Mouse (Mus musculus) megakaryocyte, embryonic 14.5 days (primary cell): ENCODE results near the gene Ndufb4. TPM values are rescaled to one million over a fixed set of nuclear protein-coding genes. Genes with fewer than 3 reads are reported as not detected.

Experiments used
- H3K27me3 ChIP-seq: replicated peaks from 2 replicates; pipeline ENCODE3; 2012; ENCODE audit warnings: inconsistent platforms
- H3K36me3 ChIP-seq: replicated peaks from 2 replicates; pipeline ENCODE3; 2012; ENCODE audit warnings: low read length, inconsistent platforms, mixed read lengths
- H3K4me1 ChIP-seq: 2 replicates; pipeline ENCODE4 v1.6.1; 2012; ENCODE audit warnings: inconsistent platforms
- H3K4me3 ChIP-seq: replicated peaks from 2 replicates; pipeline ENCODE3; 2012; ENCODE audit warnings: moderate library complexity, mild to moderate bottlenecking, inconsistent platforms
- H3K9me3 ChIP-seq: 2 replicates; pipeline ENCODE4 v1.6.1; 2012; ENCODE audit warnings: inconsistent platforms
- FLI1 ChIP-seq: IDR thresholded peaks from 2 replicates; pipeline ENCODE4 v1.6.1; 2012; ENCODE audit warnings: low read length, inconsistent platforms, mixed read lengths
- GATA1 ChIP-seq: IDR thresholded peaks from 3 replicates; pipeline ENCODE4 v1.6.1; 2012; ENCODE audit warnings: mixed read lengths, low read length, inconsistent platforms, borderline replicate concordance
- polyA plus RNA-seq: library from polyadenylated mRNA; stranded (reverse); fragments of >175 nt; gene quantifications from 2 replicates; pipeline ENCODE4 v1.2.3, GENCODE M21; 2012; ENCODE audit warnings: low replicate concordance; ENCODE audit not compliant: insufficient read depth

Gene Ndufb4
- polyA plus RNA-seq, 1 experiment = 34.3 TPM

- H3K4me3 ChIP-seq = no peak overlapping the region
- peaks cover 4% of the 10 kb centered on the region for H3K4me1 ChIP-seq
- no peaks in the 10 kb centered on the region for H3K27me3 ChIP-seq
- peaks cover 17% of the 10 kb centered on the region; the same call in 1 of the 2 replicates for H3K9me3 ChIP-seq
- no peak for TF ChIP-seq FLI1
- TF ChIP-seq GATA1 = no peak
- H3K36me3 ChIP-seq = no peaks in the 10 kb centered on the region
Measured at GRCm38 (mm10) chr16:37637802-37638201, 16.5 kb downstream of the Ndufb4 start.

GRCm38 (mm10) chr16:37636107-37636506, 18.1 kb downstream of the Ndufb4 start:
- Histone ChIP-seq H3K4me1 (no peaks in the 10 kb centered on the region), H3K4me3 (no peak overlapping the region), H3K36me3 (no peaks in the 10 kb centered on the region), H3K9me3 (peaks cover 17% of the 10 kb centered on the region; the same call in 1 of the 2 replicates), H3K27me3 (no peaks in the 10 kb centered on the region)
- TF ChIP-seq GATA1 = no peak
- TF ChIP-seq FLI1 = no peak

- TF ChIP-seq FLI1 (no peak), GATA1 (no peak)
- no peak overlapping the region for H3K4me3 ChIP-seq
- H3K36me3 ChIP-seq = no peaks in the 10 kb centered on the region
- H3K9me3 ChIP-seq = peaks cover 16% of the 10 kb centered on the region; the same call in 1 of the 2 replicates
- H3K27me3 ChIP-seq = no peaks in the 10 kb centered on the region
- no peaks in the 10 kb centered on the region for H3K4me1 ChIP-seq
Measured at GRCm38 (mm10) chr16:37635095-37635494, 19.2 kb downstream of the Ndufb4 start.

- Histone ChIP-seq H3K27me3 (no peaks in the 10 kb centered on the region), H3K4me1 (no peaks in the 10 kb centered on the region), H3K9me3 (0 out of 2 replicates have a peak, but pooled peaks cover 14% of the 10 kb centered on the region), H3K4me3 (no peak overlapping the region), H3K36me3 (no peaks in the 10 kb centered on the region)
- no peak for TF ChIP-seq GATA1
- no peak for TF ChIP-seq FLI1
Measured at GRCm38 (mm10) chr16:37634578-37634977, 19.7 kb downstream of the Ndufb4 start.

- Histone ChIP-seq H3K27me3 (peaks cover 4% of the 10 kb centered on the region), H3K4me1 (no peaks in the 10 kb centered on the region), H3K9me3 (0 out of 2 replicates have a peak, but pooled peaks cover 4% of the 10 kb centered on the region), H3K4me3 (no peak overlapping the region), H3K36me3 (no peaks in the 10 kb centered on the region)
- TF ChIP-seq FLI1 (no peak), GATA1 (no peak)
Measured at GRCm38 (mm10) chr16:37629011-37629410, 25.2 kb downstream of the Ndufb4 start.

- H3K4me3 ChIP-seq = no peak overlapping the region
- H3K36me3 ChIP-seq = no peaks in the 10 kb centered on the region
- H3K27me3 ChIP-seq = peaks cover 4% of the 10 kb centered on the region
- TF ChIP-seq GATA1 (no peak), FLI1 (no peak)
- no peaks in the 10 kb centered on the region for H3K4me1 ChIP-seq
- H3K9me3 ChIP-seq = 0 out of 2 replicates have a peak, but pooled peaks cover 4% of the 10 kb centered on the region
Measured at GRCm38 (mm10) chr16:37628336-37628735, 25.9 kb downstream of the Ndufb4 start.

GRCm38 (mm10) chr16:37626388-37626949, 27.8 kb downstream of the Ndufb4 start:
- TF ChIP-seq GATA1 (no peak), FLI1 (no peak)
- no peak overlapping the region for H3K4me3 ChIP-seq
- H3K4me1 ChIP-seq = no peaks in the 10 kb centered on the region
- 0 out of 2 replicates have a peak, but pooled peaks cover 4% of the 10 kb centered on the region for H3K9me3 ChIP-seq
- H3K36me3 ChIP-seq = no peaks in the 10 kb centered on the region
- H3K27me3 ChIP-seq = peaks cover 4% of the 10 kb centered on the region

GRCm38 (mm10) chr16:37622919-37623318, 31.3 kb downstream of the Ndufb4 start:
- no peak for TF ChIP-seq FLI1
- TF ChIP-seq GATA1 = no peak
- Histone ChIP-seq H3K4me3 (no peak overlapping the region), H3K9me3 (no peaks in the 10 kb centered on the region), H3K4me1 (no peaks in the 10 kb centered on the region), H3K27me3 (peaks cover 4% of the 10 kb centered on the region), H3K36me3 (no peaks in the 10 kb centered on the region)

- TF ChIP-seq FLI1 = no peak
- TF ChIP-seq GATA1 = no peak
- H3K4me1 ChIP-seq = no peaks in the 10 kb centered on the region
- H3K4me3 ChIP-seq = no peak overlapping the region
- H3K9me3 ChIP-seq = no peaks in the 10 kb centered on the region
- H3K36me3 ChIP-seq = no peaks in the 10 kb centered on the region
- H3K27me3 ChIP-seq = peaks cover 4% of the 10 kb centered on the region
Measured at GRCm38 (mm10) chr16:37622403-37622802, 31.9 kb downstream of the Ndufb4 start.

- H3K9me3 ChIP-seq = peaks cover 8% of the 10 kb centered on the region; the same call in 1 of the 2 replicates
- H3K4me3 ChIP-seq = no peak overlapping the region
- TF ChIP-seq GATA1 = no peak
- no peak for TF ChIP-seq FLI1
Measured at GRCm38 (mm10) chr16:37617695-37618094, 36.6 kb downstream of the Ndufb4 start.

GRCm38 (mm10) chr16:37616104-37616503, 38.1 kb downstream of the Ndufb4 start:
- H3K4me3 ChIP-seq = no peak overlapping the region

More at GRCm38 (mm10) chr16:37617695-37618094, 36.6 kb downstream of the Ndufb4 start:
- no peaks in the 10 kb centered on the region for H3K36me3 ChIP-seq
- H3K4me1 ChIP-seq = no peaks in the 10 kb centered on the region
- no peaks in the 10 kb centered on the region for H3K27me3 ChIP-seq

More at GRCm38 (mm10) chr16:37616104-37616503, 38.1 kb downstream of the Ndufb4 start:
- peaks cover 14% of the 10 kb centered on the region; the same call in 1 of the 2 replicates for H3K9me3 ChIP-seq
- H3K27me3 ChIP-seq = no peaks in the 10 kb centered on the region
- TF ChIP-seq FLI1 = no peak
- no peak for TF ChIP-seq GATA1
- no peaks in the 10 kb centered on the region for H3K36me3 ChIP-seq
- no peaks in the 10 kb centered on the region for H3K4me1 ChIP-seq
